Mouse (Mus musculus) retina, adult 2 months (tissue): ENCODE data around the gene Gm29564.
"Not testable (repeated sequence)": the region's sequence is repeated elsewhere in the genome, so short reads cannot be mapped to it uniquely, and the experiment has no call there.

Source experiments
- DNase-seq: peaks from one replicate; pipeline ENCODE4 v3.0.0-alpha.2; 2012; ENCODE audit warnings: low read depth, low spot score

Gene Gm29564

DNA sequence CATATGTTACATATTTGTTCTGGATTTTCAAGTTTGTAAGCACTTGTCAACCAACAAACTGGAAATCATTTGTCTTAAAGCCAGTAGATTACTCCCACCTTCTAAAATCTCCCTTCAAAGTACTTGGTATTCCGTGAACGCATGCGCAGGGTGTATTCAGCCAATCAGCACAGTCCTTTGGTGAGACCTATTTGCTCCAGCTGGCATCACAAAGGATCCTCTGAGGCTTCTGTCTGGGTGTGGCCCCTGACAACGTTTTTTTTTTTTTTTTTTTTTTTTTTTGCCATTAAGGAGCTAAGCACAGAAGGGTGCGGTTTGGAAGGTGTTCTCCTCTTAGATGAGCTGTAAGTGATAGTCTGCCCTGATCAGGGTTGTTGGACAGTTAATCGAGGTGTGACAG lies at the start of gene Gm29564:
Gm29564 (plus strand) TSS at position 301 of the 400 bp plus-strand sequence.
- not testable (repeated sequence) for DNase-seq
